Mouse (Mus musculus) T-helper 1 cell (primary cell): Measurements from ENCODE around the gene Srgap2.

Source experiments
- in situ Hi-C: fragments of 300-600 bp; cut with MboI, MseI; formaldehyde crosslinking; loops from one replicate; pipeline ENCODE4 v1.15.1; 2025; ENCODE audit warnings: high pct_unique_total_duplicates

The Srgap2 gene

GRCm38 (mm10) chr1:131473631-131474118 is 53.5 kb downstream of the Srgap2 start:
- in situ Hi-C loops, result no loop called here

DNA sequence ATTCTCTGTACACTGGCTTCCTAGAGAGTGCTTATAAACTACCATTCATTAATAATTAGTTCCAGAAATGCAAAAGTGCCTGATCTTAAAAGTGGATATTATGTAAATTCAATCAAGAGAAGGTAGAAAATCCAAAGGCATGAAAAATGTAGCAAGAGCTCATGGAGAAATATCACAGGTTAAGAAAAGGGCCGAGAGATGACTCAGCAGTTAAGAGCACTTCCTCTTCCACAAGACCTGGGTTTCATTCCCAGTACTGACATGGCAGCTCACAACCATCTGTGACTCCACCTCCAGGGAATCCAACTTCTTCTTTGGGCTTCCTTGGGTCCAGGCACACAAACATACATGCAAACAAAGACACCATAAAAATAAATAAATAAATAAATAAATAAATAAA is 56.6 kb downstream of the Srgap2 start:
- in situ Hi-C loops, result no loop called here

GRCm38 (mm10) chr1:131465855-131466254 is 61.3 kb downstream of the Srgap2 start:
- in situ Hi-C loops, result no loop called here

DNA sequence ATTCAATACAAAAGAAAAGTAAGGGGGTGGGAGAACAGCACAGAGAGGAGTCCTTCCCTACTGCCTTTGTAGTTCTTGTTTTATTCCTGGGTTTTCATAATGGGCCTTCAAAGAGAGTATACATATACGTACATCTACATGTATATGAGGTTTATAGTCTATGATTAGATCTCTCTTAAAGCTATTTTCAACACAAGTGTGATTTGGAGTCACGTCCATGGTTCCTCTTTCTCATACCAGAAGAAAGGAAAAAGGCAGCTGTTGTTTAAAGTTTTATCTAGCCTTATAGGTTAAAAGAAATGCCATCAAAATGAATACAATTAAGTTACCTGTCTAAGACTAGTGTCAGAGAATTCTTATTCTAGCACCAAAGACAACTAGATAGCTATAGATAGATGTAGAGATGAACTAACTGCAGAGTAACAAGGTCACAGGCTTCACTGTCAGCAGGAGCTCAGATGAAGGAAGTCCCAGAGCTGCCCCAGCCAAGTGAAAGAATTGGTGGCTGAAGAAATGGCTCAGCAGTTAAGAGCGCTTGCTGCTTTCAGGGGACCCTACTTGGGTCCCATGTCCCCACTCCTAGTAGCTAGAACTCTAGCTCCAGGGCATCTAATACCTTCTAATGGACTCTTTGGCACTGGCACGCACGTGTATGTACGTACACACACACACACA is 63.1 kb downstream of the Srgap2 start:
- in situ Hi-C loops, result no loop called here

GRCm38 (mm10) chr1:131462541-131463067 is 64.5 kb downstream of the Srgap2 start:
- in situ Hi-C loops, result no loop called here

GRCm38 (mm10) chr1:131460914-131461530 is 66.1 kb downstream of the Srgap2 start:
- in situ Hi-C loops, result no loop called here

- in situ Hi-C loops, result no loop called here
Measured at GRCm38 (mm10) chr1:131455355-131455890, 71.7 kb downstream of the Srgap2 start.

- in situ Hi-C loops, result no loop called here
Measured at GRCm38 (mm10) chr1:131454386-131454785, 72.8 kb downstream of the Srgap2 start.

- in situ Hi-C loops, result no loop called here
Measured at GRCm38 (mm10) chr1:131453335-131453734, 73.8 kb downstream of the Srgap2 start.

DNA sequence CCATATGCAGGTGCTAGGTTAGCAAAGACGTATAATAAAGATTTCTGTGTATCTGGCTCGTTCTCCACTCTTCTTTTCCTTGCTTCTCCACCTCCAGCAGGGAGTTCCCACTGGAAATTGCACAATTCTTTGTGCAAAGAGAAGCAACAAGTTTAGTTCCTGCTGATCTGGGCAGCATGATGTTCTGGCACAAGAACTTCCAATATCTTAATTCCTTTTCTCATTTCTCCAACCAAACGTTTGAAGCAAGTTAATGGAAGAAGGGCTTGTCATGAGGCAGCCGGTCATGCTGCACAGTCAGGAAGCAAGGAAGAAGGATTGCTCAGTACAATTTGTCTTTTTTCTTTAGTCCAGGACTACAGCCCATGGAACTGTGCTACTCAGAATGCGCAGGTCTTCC is 78.8 kb downstream of the Srgap2 start:
- in situ Hi-C loops, result no loop called here

GRCm38 (mm10) chr1:131447333-131447732 is 79.8 kb downstream of the Srgap2 start:
- in situ Hi-C loops, result no loop called here

DNA sequence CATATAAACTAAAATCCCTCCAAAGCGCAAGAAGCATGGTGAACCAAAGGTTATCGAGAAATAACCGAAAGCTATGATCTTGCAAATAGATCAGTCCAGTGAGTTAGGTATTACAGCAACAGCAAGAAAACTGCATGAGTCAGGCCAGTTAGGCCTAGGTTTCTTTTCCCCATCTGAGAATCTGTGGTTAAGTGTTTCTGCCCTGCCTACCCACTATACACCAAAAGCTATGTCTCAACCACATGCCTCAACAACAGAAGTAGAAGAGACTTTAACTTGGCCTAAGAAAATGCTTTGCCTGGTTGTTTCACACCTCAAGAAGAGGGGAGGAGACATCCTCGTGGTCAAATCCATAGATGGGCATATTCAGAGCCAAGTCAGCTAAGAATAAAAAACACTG is 80.6 kb downstream of the Srgap2 start:
- in situ Hi-C loops, result no loop called here

DNA sequence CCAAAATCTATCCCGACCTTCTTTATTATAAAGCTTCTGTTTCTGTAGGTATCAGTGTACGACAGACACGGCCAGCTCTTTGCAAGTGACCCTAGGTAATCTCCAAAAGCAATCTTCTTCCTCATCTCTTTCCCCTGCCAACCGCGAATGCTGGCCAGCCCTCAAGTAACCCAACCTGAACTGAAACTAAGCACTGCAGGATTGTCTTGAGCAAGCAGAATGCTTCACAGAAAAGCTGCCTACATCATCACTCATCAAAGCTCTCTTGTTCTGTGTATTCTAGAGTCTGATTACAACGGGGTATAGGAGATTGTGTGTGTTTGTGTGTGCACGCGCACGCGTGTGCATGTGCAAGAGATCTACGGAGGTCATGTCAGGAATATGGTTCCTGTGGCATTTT is 88.6 kb downstream of the Srgap2 start:
- in situ Hi-C loops, result no loop called here

DNA sequence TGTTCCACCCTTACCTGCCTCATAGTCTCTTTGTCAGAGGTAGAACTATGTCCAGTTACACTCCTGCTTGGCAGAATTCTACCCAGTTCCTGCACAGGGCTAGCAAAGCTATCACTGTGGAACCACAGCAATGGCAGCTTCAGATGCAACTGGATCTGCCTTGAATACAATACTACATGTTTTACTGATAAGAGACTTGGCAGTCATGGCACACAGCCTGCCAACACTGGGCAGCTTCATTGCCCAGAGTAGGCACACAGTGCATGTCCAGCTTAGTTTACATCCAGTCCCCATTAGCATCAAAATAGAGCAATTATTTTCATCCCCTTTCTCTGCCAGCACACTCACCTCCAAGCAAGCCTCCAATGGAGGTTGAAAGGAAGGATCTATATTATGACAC is 89.2 kb downstream of the Srgap2 start:
- in situ Hi-C loops, result no loop called here

DNA sequence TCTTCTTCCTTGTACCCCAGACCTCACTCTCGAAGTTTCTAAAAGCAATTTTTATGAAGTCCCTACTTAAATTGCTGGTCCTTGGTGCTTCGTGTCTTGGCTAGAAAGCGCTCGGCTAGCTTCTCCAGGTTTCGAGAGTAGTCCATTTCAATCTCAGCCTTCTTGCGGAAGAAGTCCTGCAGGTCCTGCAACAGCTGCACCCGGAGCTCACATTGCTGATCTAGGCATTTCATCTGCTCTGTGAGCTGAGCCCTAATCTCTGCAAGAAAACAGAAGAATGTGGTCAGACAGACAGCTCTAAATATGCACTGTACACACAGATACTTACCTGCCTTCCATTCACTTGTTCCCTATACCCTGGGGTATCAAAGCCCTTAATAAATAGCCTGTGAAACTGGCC is 90.5 kb downstream of the Srgap2 start:
- in situ Hi-C loops, result no loop called here

DNA sequence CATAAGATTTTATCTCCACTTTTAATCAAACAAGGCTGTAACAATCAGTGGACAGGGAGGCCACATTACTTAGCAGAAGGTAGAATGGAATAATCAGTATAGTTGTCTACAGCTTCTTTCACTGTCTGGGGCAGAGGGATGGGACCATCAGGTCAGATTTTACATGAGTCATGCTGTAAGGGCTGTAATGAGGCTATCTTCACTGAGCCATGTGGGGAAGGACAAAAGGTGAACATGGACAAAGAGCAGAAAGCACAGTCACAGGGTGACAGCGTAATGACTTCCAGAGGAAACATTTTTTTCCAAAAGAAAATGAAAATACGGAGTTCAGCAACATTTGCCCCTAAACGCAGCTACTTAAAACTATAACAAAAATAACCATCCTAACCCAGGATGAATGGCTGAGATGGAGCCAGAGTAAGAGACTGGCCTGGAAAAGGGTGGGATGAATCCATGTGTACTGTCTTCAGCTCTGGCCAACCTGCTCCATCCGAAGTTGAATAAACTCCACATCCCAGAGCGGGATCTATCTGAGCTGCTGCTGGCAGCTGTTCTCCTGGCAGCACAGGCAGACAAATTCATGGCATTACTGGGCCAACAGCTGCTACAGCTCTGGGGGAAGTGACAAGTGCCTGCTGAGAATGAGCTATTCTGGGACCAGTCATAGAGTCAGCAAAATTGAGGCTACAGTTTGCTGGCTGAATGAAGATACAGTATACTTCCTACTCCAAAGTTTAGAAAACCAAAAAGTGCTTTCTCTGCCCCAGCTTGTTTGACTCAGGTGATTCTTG is 95.5 kb downstream of the Srgap2 start:
- in situ Hi-C loops, result no loop called here

DNA sequence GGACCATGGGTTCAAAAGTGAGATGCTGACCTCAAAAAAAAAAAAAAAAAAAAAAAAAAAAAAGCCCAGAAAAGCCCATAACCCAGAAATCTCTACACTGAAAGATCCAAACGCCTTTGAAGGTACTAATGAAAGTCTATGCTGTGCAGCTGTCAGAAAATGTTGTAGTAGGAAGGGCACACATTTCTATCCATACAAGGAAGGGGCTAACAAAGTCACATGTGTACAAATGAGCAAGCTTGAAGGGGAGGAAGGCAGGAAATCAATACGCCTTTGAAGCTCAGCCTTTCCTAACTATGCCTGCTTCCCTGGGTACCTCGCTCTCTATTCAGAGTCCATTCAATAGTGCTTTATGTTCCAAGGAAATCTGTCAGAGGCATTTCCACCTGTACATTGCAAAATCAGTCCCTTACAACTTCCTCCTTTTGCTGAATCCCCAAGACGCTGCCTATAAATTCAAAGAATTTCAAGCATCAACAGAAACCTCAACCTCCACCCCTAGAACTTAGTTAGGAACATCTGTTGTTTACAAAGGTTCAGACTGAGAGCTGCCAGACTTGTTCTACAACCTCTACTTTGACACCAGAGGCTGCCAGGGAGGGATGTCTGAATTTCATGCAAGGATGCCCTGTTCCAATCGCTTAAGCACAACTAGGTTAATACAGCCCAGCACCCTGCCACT is 99.9 kb downstream of the Srgap2 start:
- in situ Hi-C loops, result no loop called here

DNA sequence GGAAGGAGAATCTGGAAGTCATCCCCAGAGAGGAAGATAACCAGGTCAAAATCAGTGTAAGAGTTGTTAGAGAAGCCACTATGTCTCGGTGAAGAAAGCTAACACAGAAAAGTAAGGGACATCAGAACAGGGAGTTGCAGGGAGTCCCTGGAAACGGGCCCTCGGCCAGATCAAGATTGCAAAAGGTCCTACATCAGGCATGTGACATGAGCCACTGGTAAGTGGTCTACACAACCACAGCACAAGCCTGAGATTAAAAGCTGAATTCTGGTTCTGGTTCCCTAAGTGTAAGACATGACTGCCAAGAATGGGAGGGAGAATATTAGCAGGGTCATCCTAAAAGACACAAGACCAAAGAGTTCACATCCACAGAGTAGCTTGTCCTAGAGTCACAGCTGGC is 104.1 kb downstream of the Srgap2 start:
- in situ Hi-C loops, result no loop called here

- in situ Hi-C loops, result no loop called here
Measured at GRCm38 (mm10) chr1:131421113-131421512, 106.0 kb downstream of the Srgap2 start.

DNA sequence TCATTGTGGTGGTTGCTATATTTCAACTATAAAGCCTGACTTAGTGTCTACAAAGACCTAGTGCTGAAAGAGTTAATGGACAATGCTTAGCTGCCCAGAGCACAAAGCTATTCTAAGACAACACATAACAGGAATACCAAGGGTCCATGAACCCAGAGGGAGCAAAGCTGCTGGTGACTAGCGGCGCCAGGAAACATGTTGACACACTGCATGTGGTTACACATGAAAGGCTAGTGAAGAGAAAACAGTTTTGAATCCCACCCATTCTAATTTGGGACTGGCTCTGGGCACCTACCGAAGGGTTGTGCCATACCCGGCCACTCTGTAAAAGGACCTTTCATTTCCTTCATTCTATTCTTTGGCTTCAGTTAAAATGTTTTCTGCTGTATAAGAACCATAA is 106.5 kb downstream of the Srgap2 start:
- in situ Hi-C loops, result no loop called here

GRCm38 (mm10) chr1:131419307-131419706 is 107.8 kb downstream of the Srgap2 start:
- in situ Hi-C loops, result no loop called here
